Mouse (Mus musculus) G1E (cell line): ENCODE data around the gene Tmsb10. TPM values are rescaled to one million over a fixed set of nuclear protein-coding genes. Genes with fewer than 3 reads are reported as not detected.

Source experiments
- ATAC-seq: 2 replicates; pipeline ENCODE4 v1.8.0; 2016; ENCODE audit warnings: mild to moderate bottlenecking; ENCODE audit not compliant: insufficient number of reproducible peaks, poor library complexity, low FRiP score, severe bottlenecking; ENCODE audit errors: extremely low read depth
- DNase-seq: peaks from one replicate; pipeline ENCODE4 v3.0.0; 2012; ENCODE audit warnings: low spot score
- H3K27me3 ChIP-seq: 2 replicates; pipeline ENCODE4 v1.6.1; 2012; ENCODE audit warnings: mild to moderate bottlenecking, low read length, inconsistent platforms; ENCODE audit not compliant: insufficient read depth
- H3K36me3 ChIP-seq: replicated peaks from 2 replicates; pipeline ENCODE3; 2012; ENCODE audit warnings: mild to moderate bottlenecking, inconsistent platforms
- H3K4me1 ChIP-seq: 2 replicates; pipeline ENCODE4 v1.6.1; 2012; ENCODE audit warnings: low read depth, low read length, inconsistent platforms, mixed read lengths; ENCODE audit not compliant: insufficient read depth
- H3K4me3 ChIP-seq: 2 replicates; pipeline ENCODE4 v1.5.1; 2012; ENCODE audit warnings: low read depth, mild to moderate bottlenecking, inconsistent platforms, low read length, moderate library complexity, mixed read lengths
- H3K9me3 ChIP-seq: replicated peaks from 2 replicates; pipeline ENCODE4 v1.6.1; 2012; ENCODE audit warnings: inconsistent platforms
- CTCF ChIP-seq: IDR thresholded peaks from 2 replicates; pipeline ENCODE4 v1.5.1; 2012; ENCODE audit warnings: low read depth, low read length, inconsistent platforms, mixed read lengths
- GATA1 ChIP-seq: IDR thresholded peaks from 2 replicates; pipeline ENCODE4 v1.6.1; 2012; ENCODE audit warnings: borderline replicate concordance, low read length, inconsistent platforms, mixed read lengths
- GATA2 ChIP-seq: IDR thresholded peaks from 2 replicates; pipeline ENCODE4 v1.6.1; 2012; ENCODE audit warnings: low read depth, low read length, inconsistent platforms, borderline replicate concordance
- POLR2AphosphoS5 ChIP-seq: IDR thresholded peaks from 2 replicates; pipeline ENCODE4 v1.6.1; 2012; ENCODE audit warnings: low read depth, low read length, inconsistent platforms; ENCODE audit not compliant: insufficient replicate concordance
- TAL1 ChIP-seq: conservative IDR thresholded peaks from 2 replicates; pipeline ENCODE4 v1.6.1; 2012; ENCODE audit warnings: low read depth, low read length, inconsistent platforms, mixed read lengths
- polyA plus RNA-seq: library from polyadenylated mRNA; stranded (reverse); fragments of >175 nt; gene quantifications from 2 replicates; pipeline ENCODE4 v1.2.3, GENCODE M21; 2012
- total RNA-seq, 2 experiments: library from RNA; stranded (forward) in 1 of 2; stranded (reverse) in 1 of 2; fragments of 200-1000 nt in 1 of 2; fragments of >200 nt in 1 of 2; fragmentation: Nextera tagmentation in 1 of 2; gene quantifications; 2 replicates each; pipeline ENCODE4 v1.2.3; 2014 to 2017

Tmsb10 gene
- total and polyA plus RNA-seq, 3 experiments = 8.3 to 12.1 (median 9.3) TPM

- ATAC-seq = no peak
Measured at GRCm38 (mm10) chr6:72990206-72990605, 31.7 kb upstream of the Tmsb10 start.

GRCm38 (mm10) chr6:72989028-72989736 is 30.6 kb upstream of the Tmsb10 start:
- Histone ChIP-seq H3K27me3 (peaks cover 7% of the 10 kb centered on the region; the same call in 1 of the 2 replicates), H3K4me3 (no peak overlapping the region)
- no peak for ATAC-seq

More at GRCm38 (mm10) chr6:72990206-72990605, 31.7 kb upstream of the Tmsb10 start:
- H3K4me1 ChIP-seq = no peaks in the 10 kb centered on the region; the same call in 1 of the 2 replicates
- TF ChIP-seq POLR2AphosphoS5 (no peak), GATA1 (no peak), TAL1 (no peak), GATA2 (no peak), CTCF (no peak)
- DNase-seq = no peak
- no peaks in the 10 kb centered on the region for H3K9me3 ChIP-seq
- H3K4me3 ChIP-seq = no peak overlapping the region
- H3K36me3 ChIP-seq = no peaks in the 10 kb centered on the region
- peaks cover 9% of the 10 kb centered on the region; the same call in 1 of the 2 replicates for H3K27me3 ChIP-seq

GRCm38 (mm10) chr6:72982506-72982905 is 24.0 kb upstream of the Tmsb10 start:
- TF ChIP-seq POLR2AphosphoS5 (no peak), GATA1 (no peak), GATA2 (no peak), CTCF (no peak), TAL1 (no peak)
- DNase-seq (no peak), ATAC-seq (no peak)

More at GRCm38 (mm10) chr6:72989028-72989736, 30.6 kb upstream of the Tmsb10 start:
- Histone ChIP-seq H3K4me1 (no peaks in the 10 kb centered on the region; the same call in 1 of the 2 replicates), H3K9me3 (no peaks in the 10 kb centered on the region), H3K36me3 (no peaks in the 10 kb centered on the region)
- no peak for DNase-seq
- TF ChIP-seq CTCF (no peak), TAL1 (no peak), GATA2 (no peak), GATA1 (no peak), POLR2AphosphoS5 (no peak)

GRCm38 (mm10) chr6:72981851-72982250 is 23.3 kb upstream of the Tmsb10 start:
- no peak overlapping the region for H3K4me3 ChIP-seq
- DNase-seq = no peak
- ATAC-seq = no peak
- TF ChIP-seq GATA1 = no peak
- TF ChIP-seq GATA2 = no peak
- no peak for TF ChIP-seq CTCF
- no peak for TF ChIP-seq TAL1
- no peaks in the 10 kb centered on the region for H3K4me1 ChIP-seq
- H3K9me3 ChIP-seq = no peaks in the 10 kb centered on the region
- no peaks in the 10 kb centered on the region for H3K36me3 ChIP-seq
- H3K27me3 ChIP-seq = no peaks in the 10 kb centered on the region

More at GRCm38 (mm10) chr6:72982506-72982905, 24.0 kb upstream of the Tmsb10 start:
- Histone ChIP-seq H3K9me3 (no peaks in the 10 kb centered on the region), H3K4me1 (no peaks in the 10 kb centered on the region), H3K4me3 (no peak overlapping the region), H3K27me3 (no peaks in the 10 kb centered on the region), H3K36me3 (no peaks in the 10 kb centered on the region)

GRCm38 (mm10) chr6:72981124-72981651 is 22.6 kb upstream of the Tmsb10 start:
- no peak for DNase-seq
- H3K4me1 ChIP-seq = no peaks in the 10 kb centered on the region
- no peak for TF ChIP-seq GATA1
- TF ChIP-seq POLR2AphosphoS5 = no peak
- no peaks in the 10 kb centered on the region for H3K27me3 ChIP-seq
- H3K4me3 ChIP-seq = no peak overlapping the region
- no peaks in the 10 kb centered on the region for H3K9me3 ChIP-seq
- no peaks in the 10 kb centered on the region for H3K36me3 ChIP-seq
- ATAC-seq = no peak

DNA sequence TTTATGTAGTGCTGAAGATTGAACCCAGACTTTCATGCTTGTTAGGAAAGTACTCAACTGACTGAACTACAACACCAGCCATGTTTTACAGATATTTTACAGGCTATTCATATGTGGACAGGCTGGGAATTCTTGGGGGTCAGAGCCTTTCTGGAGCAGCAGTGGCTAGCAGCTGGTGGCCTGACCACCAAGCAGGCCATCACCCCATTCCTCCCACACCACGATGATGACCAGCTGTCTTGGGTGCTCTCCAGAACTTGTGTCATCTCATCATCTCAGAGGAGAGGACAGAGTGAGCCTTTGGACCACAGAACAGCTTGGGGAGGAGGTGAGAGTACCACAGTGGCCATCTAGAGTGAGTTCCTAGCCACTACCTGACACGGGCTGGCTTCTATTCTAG is 18.3 kb upstream of the Tmsb10 start:
- DNase-seq = no peak
- no peak for ATAC-seq
- H3K4me3 ChIP-seq = no peak overlapping the region
- H3K36me3 ChIP-seq = no peaks in the 10 kb centered on the region
- TF ChIP-seq CTCF = no peak
- no peak for TF ChIP-seq GATA2
- no peak for TF ChIP-seq GATA1
- no peak for TF ChIP-seq TAL1
- TF ChIP-seq POLR2AphosphoS5 = no peak
- H3K9me3 ChIP-seq = no peaks in the 10 kb centered on the region
- no peaks in the 10 kb centered on the region for H3K4me1 ChIP-seq
- H3K27me3 ChIP-seq = no peaks in the 10 kb centered on the region

DNA sequence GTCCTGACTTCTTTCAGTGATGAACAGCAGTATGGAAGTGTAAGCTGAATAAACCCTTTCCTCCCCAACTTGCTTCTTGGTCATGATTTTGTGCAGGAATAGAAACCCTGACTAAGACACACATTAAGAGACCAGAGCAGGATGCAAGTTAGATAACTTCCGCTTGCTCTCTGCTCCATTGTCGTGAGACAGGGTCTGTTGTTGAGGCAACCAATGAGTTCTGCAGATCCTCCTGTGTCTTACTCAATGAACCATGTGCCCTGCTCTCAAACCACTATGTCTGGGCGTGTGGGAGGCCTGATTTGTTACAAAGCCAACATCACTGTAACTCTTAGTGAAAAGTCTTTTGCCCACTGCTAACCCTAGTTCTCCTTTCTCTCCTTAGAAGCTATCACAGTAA is 12.5 kb upstream of the Tmsb10 start:
- no peak overlapping the region for H3K4me3 ChIP-seq
- no peaks in the 10 kb centered on the region for H3K9me3 ChIP-seq
- no peaks in the 10 kb centered on the region for H3K4me1 ChIP-seq
- H3K27me3 ChIP-seq = no peaks in the 10 kb centered on the region
- DNase-seq = no peak
- H3K36me3 ChIP-seq = no peaks in the 10 kb centered on the region
- no peak for ATAC-seq
- TF ChIP-seq TAL1 (no peak), POLR2AphosphoS5 (no peak), GATA1 (no peak), CTCF (no peak), GATA2 (no peak)
